Mouse (Mus musculus) limb, embryonic 12.5 days (tissue): ENCODE measurements around the gene Fip1l1. TPM values are rescaled to one million over a fixed set of nuclear protein-coding genes. Genes with fewer than 3 reads are reported as not detected.
A peak's percentile ranks its signal among the peaks of the same experiment; 100 is the strongest.

Experiments
- ATAC-seq: fragments of 200-750 bp; cut with Nextera tagmentation; 2 replicates; pipeline ENCODE4 v1.8.0; 2017; ENCODE audit warnings: low read depth, moderate TSS enrichment; ENCODE audit not compliant: insufficient number of reproducible peaks, insufficient read depth, low FRiP score, low TSS enrichment
- H3K27ac ChIP-seq: fragments of 300-500 bp; sonication (generic); 2 replicates; pipeline ENCODE4 v1.5.1; 2016; ENCODE audit warnings: mild to moderate bottlenecking, moderate library complexity
- H3K27me3 ChIP-seq: fragments of 300-500 bp; sonication (generic); 2 replicates; pipeline ENCODE4 v1.6.1; 2016; ENCODE audit warnings: mild to moderate bottlenecking, moderate library complexity
- H3K36me3 ChIP-seq: fragments of 300-500 bp; sonication (generic); 2 replicates; pipeline ENCODE4 v1.6.1; 2016; ENCODE audit warnings: mild to moderate bottlenecking, moderate library complexity
- H3K4me1 ChIP-seq: fragments of 300-500 bp; sonication (generic); replicated peaks from 2 replicates; pipeline ENCODE4 v1.6.1; 2016
- H3K4me2 ChIP-seq: fragments of 300-500 bp; sonication (generic); 2 replicates; pipeline ENCODE4 v1.6.1; 2016; ENCODE audit warnings: mild to moderate bottlenecking, moderate library complexity
- H3K4me3 ChIP-seq: fragments of 300-500 bp; sonication (generic); replicated peaks from 2 replicates; pipeline ENCODE4 v1.5.1; 2016; ENCODE audit warnings: mild to moderate bottlenecking
- H3K9ac ChIP-seq: fragments of 300-500 bp; sonication (generic); replicated peaks from 2 replicates; pipeline ENCODE4 v1.6.1; 2016; ENCODE audit warnings: mild to moderate bottlenecking, moderate library complexity
- H3K9me3 ChIP-seq: fragments of 300-500 bp; sonication (generic); 2 replicates; pipeline ENCODE4 v1.6.1; 2016; ENCODE audit warnings: mild to moderate bottlenecking, moderate library complexity
- WGBS: fragments of 180-500 bp; shearing (Covaris S2); methylation state at CpG from one replicate; pipeline ENCODE4 v1.1.7; 2016; 5-methylcytosine and 5-hydroxymethylcytosine counted together
- polyA plus RNA-seq: library from polyadenylated mRNA; unstranded; fragments of >200 nt; fragmentation: Nextera tagmentation; extraction: Ambion mirVana; gene quantifications from 2 replicates; pipeline ENCODE4 v1.2.1, GENCODE M21; 2016

Gene Fip1l1
- 133 and 135 TPM in 2 replicates for polyA plus RNA-seq

DNA sequence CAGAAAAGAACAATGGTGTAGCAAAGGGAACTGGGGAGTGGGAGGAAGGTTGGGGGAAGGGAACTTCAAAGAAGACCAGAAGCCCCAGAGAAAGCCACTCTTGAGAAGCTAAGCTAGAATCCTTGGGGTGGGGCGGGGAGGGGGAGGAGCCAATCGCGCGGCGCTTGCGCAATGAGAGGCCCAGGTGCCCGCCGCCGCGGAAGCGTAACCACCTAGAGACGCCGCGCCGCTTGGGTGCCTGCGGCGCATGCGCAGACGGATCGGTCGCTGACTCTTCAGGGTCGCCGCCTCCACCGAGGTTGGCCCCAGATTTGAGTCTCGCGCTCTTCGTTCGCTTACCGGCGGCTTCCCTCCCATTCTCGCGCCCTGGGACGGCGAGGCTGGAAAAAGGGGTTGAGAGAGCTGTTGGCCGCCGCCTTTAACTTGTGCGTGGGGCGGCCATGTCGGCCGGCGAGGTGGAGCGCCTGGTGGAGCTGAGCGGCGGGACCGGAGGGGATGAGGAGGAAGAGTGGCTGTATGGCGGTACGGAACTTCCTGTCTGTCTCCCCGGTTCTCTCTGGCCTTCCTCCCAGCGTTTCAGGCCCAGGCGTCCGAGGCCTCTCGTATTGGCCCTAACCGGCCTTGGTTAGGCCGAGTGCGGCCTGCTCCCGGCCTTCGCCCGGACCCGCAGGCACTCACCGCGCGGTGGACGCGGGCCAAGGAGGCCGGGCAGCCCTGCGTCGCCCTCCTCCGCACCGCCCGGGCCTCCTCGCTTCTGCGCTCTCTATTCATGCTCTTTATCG, at the start of gene Fip1l1:
TSS of gene Fip1l1 (plus strand) at position 210 of the 782 bp plus-strand sequence.
- Histone ChIP-seq H3K9me3 (no peaks in the 10 kb centered on the region), H3K27me3 (no peaks in the 10 kb centered on the region), H3K4me1 (peaks cover 17% of the 10 kb centered on the region), H3K27ac (peak within 1 kb of the TSS; percentile 94), H3K4me3 (peak within 1 kb of the TSS; percentile 91), H3K4me2 (peak within 1 kb of the TSS; percentile 84), H3K36me3 (peaks cover 14% of the 10 kb centered on the region), H3K9ac (peak within 1 kb of the TSS; percentile 93)
- WGBS = under 1% methylated on average over 73 of the region's 73 CpGs
- ATAC-seq = peak; percentile 84

DNA sequence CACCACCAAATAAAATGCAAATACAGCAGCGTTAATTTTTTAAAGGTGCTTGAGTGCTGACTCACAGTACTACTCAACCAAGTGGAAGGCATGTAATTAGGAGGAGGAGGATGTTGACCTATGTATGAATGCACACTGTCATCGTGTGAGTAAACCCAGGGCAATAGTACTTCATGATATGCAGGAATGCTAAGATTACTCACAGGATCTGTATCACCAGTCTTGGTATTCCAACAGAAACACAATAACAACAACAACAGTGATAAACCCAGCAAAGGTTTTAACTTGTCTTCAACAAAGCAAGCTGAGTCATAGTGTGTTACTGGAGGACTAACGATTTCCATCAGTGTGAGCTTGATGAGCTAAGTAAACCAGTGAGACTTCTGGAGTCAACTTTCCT, 42.5 kb upstream of the Fip1l1 start:
- H3K9me3 ChIP-seq = no peaks in the 10 kb centered on the region
- no peaks in the 10 kb centered on the region for H3K36me3 ChIP-seq
- whole genome bisulfite sequencing = 81% methylated on average over 3 of the region's 3 CpGs
- H3K27me3 ChIP-seq = no peaks in the 10 kb centered on the region
- no peak overlapping the region for H3K27ac ChIP-seq
- H3K9ac ChIP-seq = no peak overlapping the region
- no peak for ATAC-seq
- H3K4me3 ChIP-seq = no peak overlapping the region
- H3K4me1 ChIP-seq = no peaks in the 10 kb centered on the region
- no peak overlapping the region for H3K4me2 ChIP-seq

DNA sequence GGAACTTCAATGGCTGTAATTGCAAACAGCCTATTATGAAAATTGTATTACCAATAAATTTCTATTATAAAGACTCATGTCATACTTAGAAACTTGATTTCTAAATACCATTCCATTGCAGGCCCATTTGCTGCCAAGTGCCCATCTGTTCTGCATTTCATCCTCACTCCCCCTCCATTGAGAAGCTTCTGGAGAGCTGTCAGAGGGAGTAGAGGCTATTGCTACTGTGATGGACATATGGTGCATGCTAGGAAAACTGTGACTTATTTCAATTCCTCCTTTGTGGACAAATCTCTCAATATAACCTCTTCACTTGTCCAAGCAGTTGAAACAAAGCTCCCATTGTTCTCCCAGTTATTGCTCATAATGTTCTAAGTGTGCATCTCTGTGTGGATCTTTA, 23.6 kb upstream of the Fip1l1 start:
- H3K27me3 ChIP-seq = no peaks in the 10 kb centered on the region
- no peak overlapping the region for H3K27ac ChIP-seq
- H3K4me2 ChIP-seq = no peak overlapping the region
- no peak overlapping the region for H3K9ac ChIP-seq
- H3K4me3 ChIP-seq = no peak overlapping the region
- no peaks in the 10 kb centered on the region for H3K4me1 ChIP-seq
- no peak for ATAC-seq
- H3K36me3 ChIP-seq = no peaks in the 10 kb centered on the region
- H3K9me3 ChIP-seq = no peaks in the 10 kb centered on the region

DNA sequence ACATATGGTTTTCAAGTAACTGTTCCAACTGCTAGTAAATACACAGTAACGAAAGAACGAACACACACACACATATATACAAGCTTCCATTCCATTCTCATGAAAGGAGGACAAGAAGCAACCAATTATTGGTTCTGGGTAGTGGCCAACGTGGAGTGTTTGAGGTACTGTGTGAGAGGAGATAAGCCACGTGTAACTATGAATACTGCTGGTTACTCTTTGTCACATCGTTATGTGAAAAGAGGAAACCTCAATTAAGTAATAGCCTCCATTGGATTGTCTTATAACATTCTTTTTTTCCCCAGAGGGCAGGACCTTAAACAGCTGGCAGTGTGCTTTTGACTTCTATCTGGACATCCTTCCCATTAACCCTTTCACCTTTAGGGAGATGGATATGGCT, 8.2 kb upstream of the Fip1l1 start:
- Histone ChIP-seq H3K27me3 (no peaks in the 10 kb centered on the region), H3K9me3 (no peaks in the 10 kb centered on the region), H3K4me2 (no peak overlapping the region), H3K9ac (no peak overlapping the region), H3K4me3 (no peak overlapping the region), H3K4me1 (peaks cover 14% of the 10 kb centered on the region), H3K36me3 (no peaks in the 10 kb centered on the region), H3K27ac (no peak overlapping the region)
- ATAC-seq = no peak
- 82% methylated on average over 5 of the region's 5 CpGs for WGBS

DNA sequence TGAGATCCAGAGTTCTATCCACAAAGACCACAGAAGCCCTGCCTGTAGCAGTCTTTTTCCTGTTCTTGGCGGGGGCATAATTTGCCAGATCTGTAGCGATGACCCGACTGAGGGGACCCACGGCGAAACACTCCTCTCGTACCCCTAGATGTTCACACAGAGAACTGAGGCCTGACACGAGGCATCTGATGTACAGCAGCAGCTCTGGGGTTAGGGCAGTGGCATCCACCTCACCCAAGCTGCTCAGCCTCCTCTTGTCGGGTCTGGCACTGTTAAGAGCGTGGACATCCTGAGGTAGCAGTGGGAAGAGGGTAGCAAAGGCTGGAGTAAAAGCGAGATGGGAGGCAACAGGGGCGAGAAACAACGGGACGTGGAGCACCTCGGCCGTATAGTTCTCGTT, 4.5 kb upstream of the Fip1l1 start:
- no peak for ATAC-seq
- H3K27me3 ChIP-seq = no peaks in the 10 kb centered on the region
- peak overlapping the region; percentile 62 for H3K9ac ChIP-seq
- no peak overlapping the region for H3K27ac ChIP-seq
- whole genome bisulfite sequencing = 25% methylated on average over 16 of the region's 16 CpGs
- H3K36me3 ChIP-seq = no peaks in the 10 kb centered on the region
- H3K4me1 ChIP-seq = peaks cover 14% of the 10 kb centered on the region
- no peaks in the 10 kb centered on the region for H3K9me3 ChIP-seq
- H3K4me2 ChIP-seq = peak overlapping the region; percentile 99
- H3K4me3 ChIP-seq = peak overlapping the region; percentile 87

DNA sequence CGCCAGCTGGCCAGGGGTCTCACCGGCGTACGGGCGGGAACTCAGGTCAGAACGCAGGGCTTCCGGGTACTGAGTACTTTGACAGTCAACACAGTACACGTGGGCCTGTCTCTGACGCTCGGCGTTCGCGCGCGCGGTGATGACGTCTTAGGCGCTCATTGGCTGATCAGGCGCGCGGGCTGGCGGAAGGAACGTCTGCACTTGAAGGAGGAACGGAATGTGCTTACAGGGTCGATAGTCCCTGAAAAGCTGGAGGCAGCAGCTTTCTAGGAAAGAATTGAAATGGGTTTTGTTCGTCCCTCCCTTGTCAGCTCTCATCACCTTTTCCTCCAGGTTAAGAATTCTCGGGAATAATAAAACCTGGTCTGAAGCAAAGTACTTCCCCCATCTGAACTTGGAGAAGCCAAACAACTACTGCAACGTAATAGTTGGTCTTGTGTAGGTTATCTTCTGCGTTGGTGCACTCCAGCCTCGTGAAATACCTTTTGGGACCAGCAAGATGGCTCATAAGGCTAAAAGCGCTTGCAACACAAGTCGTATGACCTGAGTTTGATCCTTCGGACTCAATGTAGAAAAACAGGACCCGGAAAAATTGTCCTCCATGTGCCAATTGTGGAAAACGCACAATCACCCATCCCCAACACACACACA, 3.5 kb upstream of the Fip1l1 start, which contains the start of gene Scfd2:
TSS of gene Scfd2 (minus strand) at position 130 of the 651 bp plus-strand sequence.
- 7% methylated on average over 35 of the region's 35 CpGs for WGBS
- Histone ChIP-seq H3K4me3 (peak within 1 kb of the TSS; percentile 87), H3K36me3 (no peaks in the 10 kb centered on the region), H3K9ac (peak within 1 kb of the TSS; percentile 62), H3K27ac (peak within 1 kb of the TSS; percentile 54; the same call in 1 of the 2 replicates), H3K9me3 (no peaks in the 10 kb centered on the region), H3K27me3 (no peaks in the 10 kb centered on the region), H3K4me2 (peak within 1 kb of the TSS; percentile 99), H3K4me1 (peaks cover 18% of the 10 kb centered on the region)
- ATAC-seq = peak; percentile 78

DNA sequence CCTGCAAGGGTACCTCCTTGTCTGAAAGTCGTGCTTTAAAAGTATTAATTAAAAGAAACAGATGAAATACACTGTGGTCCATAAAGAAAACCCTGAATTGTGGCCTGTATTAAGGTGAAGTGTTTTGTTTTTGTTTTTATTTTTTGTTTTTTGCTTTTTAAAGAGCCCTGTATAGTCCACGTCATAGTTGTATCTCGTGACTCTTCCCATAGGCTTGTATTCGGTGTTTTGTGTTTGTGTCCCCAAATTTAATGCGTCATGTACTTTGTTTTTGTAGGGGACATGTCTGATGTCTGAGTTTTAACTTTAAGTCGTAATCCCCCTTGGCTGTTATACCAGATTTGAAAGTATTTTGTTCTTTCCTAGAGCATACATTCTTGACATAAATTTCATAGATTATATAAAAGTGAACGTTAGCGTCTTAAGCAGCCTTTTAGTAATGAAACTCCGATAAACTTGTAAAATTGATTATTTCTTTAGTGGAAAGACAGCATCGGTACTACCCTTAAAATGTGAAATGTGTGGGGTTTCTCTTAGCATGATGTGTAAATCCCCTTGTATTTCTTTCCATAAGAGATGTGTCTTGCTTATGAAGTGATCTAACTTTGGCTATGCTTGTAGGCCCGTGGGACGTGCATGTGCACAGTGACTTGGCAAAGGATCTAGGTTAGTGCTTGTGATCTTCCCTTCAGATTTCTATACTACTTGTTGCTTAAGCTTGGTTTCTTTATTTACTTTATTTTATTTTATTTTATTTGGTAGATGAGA, 1.1 kb downstream of the Fip1l1 start:
- Histone ChIP-seq H3K9ac (peak overlapping the region; percentile 93), H3K4me3 (peak overlapping the region; percentile 91), H3K4me2 (peak overlapping the region; percentile 84), H3K4me1 (peaks cover 8% of the 10 kb centered on the region), H3K9me3 (no peaks in the 10 kb centered on the region), H3K36me3 (peaks cover 20% of the 10 kb centered on the region), H3K27me3 (no peaks in the 10 kb centered on the region), H3K27ac (no peak overlapping the region)
- ATAC-seq = no peak
- WGBS = 44% methylated on average over 12 of the region's 12 CpGs

DNA sequence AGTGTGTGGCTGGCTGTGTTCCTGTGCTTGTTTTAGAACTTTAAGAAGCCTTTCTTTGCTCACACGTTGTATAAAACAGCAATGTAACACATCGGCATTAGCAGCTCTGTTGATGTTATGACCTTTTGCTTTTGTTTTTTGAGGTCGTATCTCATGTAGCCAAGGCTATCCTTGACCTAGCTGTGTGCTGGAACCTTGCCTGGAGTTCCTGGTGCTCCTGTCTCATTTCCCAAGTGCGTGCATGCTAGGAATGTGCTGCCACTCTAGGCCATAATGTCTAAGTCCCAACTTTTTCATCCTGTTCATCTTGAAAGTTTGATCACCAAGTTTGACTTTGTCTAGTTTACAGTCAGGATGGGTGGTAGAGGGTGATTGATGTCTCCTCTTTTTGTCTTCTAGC, 10.4 kb downstream of the Fip1l1 start:
- H3K9me3 ChIP-seq = no peaks in the 10 kb centered on the region
- WGBS = 94% methylated on average over 4 of the region's 4 CpGs

DNA sequence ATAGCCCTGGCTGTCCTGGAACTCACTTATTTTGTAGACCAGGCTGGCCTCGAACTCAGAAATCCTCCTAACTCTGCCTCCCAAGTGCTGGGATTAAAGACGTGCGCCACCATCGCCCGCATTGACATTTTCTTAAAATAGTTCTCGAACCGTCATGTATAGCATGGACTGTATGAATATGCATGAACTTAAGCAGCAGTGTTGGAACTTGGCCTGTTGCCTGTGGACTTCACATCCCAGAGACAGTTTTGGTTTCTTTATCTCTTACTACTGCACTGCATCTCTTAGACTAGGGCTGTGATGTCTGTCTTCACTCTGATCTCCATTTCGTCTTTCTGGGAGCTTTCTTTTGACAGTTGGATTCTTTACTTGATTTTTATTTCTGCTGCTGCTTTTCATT, 14.3 kb downstream of the Fip1l1 start:
- Histone ChIP-seq H3K36me3 (peaks cover 86% of the 10 kb centered on the region), H3K4me3 (no peak overlapping the region), H3K4me1 (no peaks in the 10 kb centered on the region), H3K9me3 (no peaks in the 10 kb centered on the region), H3K27me3 (no peaks in the 10 kb centered on the region), H3K4me2 (no peak overlapping the region), H3K9ac (no peak overlapping the region), H3K27ac (no peak overlapping the region)
- no peak for ATAC-seq
- WGBS = 93% methylated on average over 8 of the region's 8 CpGs

More for the DNA sequence above, 10.4 kb downstream of the Fip1l1 start:
- no peak overlapping the region for H3K27ac ChIP-seq
- no peak overlapping the region for H3K4me3 ChIP-seq
- H3K27me3 ChIP-seq = no peaks in the 10 kb centered on the region
- peaks cover 87% of the 10 kb centered on the region for H3K36me3 ChIP-seq
- no peaks in the 10 kb centered on the region for H3K4me1 ChIP-seq
- no peak overlapping the region for H3K9ac ChIP-seq
- no peak overlapping the region for H3K4me2 ChIP-seq
- ATAC-seq = no peak

DNA sequence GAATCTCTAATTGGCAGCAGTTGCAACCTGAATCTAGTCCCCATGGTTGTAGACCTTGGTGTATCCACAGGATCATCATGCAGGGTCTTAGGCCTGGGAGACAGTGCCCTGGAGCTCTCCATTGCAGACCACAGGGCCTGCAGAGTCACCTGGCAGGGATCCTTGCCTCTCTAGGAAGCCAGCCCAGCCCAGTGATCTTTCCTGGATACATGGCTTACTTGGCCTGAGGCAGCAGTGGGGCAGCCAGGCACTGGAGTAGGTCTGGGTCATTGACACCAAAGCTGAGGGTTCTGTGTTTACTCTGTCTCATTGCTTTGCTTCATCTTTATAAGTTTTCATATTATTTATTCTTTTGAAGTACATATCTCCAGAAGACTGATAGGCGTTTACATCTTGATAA, 25.9 kb downstream of the Fip1l1 start:
- H3K9me3 ChIP-seq = no peaks in the 10 kb centered on the region
- no peak overlapping the region for H3K4me3 ChIP-seq
- H3K4me1 ChIP-seq = no peaks in the 10 kb centered on the region
- 96% methylated on average over 1 of the region's 1 CpGs for WGBS
- no peak overlapping the region for H3K9ac ChIP-seq
- H3K4me2 ChIP-seq = no peak overlapping the region
- no peaks in the 10 kb centered on the region for H3K27me3 ChIP-seq
- H3K27ac ChIP-seq = no peak overlapping the region
- ATAC-seq = no peak
- H3K36me3 ChIP-seq = peaks cover 75% of the 10 kb centered on the region

DNA sequence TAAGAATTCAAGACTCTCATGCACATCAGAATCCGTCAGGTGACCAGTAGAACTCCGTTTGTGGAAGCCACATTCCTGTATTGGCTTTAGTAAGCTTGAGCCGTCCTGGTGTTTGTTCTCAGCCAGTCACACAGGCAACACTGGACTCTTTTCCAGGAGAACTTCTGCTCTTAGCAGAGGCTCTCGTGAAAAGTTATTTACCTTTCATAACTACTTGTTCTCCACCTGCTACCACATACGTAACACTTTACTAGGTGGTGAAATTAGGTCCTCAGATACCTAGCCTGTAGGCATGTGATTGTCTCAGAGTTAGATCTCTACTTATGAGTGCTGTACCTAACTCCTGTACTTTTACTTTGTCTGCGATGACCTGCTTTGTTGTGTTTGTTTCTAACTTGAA, 36.5 kb downstream of the Fip1l1 start:
- H3K27me3 ChIP-seq = no peaks in the 10 kb centered on the region
- peaks cover 59% of the 10 kb centered on the region for H3K36me3 ChIP-seq
- H3K9me3 ChIP-seq = no peaks in the 10 kb centered on the region
- H3K4me1 ChIP-seq = no peaks in the 10 kb centered on the region
- no peak for ATAC-seq
- H3K4me2 ChIP-seq = no peak overlapping the region
- 88% methylated on average over 6 of the region's 6 CpGs for WGBS
- H3K4me3 ChIP-seq = no peak overlapping the region
- no peak overlapping the region for H3K9ac ChIP-seq
- H3K27ac ChIP-seq = no peak overlapping the region
